Mouse (Mus musculus) small intestine, adult 2 months (tissue): ENCODE data around the gene Saa2.

Experiments
- CTCF ChIP-seq: fragments of 200-500 bp; IDR thresholded peaks from 2 replicates; pipeline ENCODE4 v1.5.1; 2012; ENCODE audit warnings: low read depth, mild to moderate bottlenecking, control low read depth, inconsistent platforms, low read length, moderate library complexity, mixed read lengths; ENCODE audit not compliant: insufficient replicate concordance, insufficient read length; ENCODE audit errors: extremely low read depth
- POLR2A ChIP-seq: fragments of 200-500 bp; IDR thresholded peaks from 2 replicates; pipeline ENCODE4 v1.6.1; 2012; ENCODE audit warnings: low read depth, mild to moderate bottlenecking, control low read depth, inconsistent platforms, low read length, moderate library complexity

- TF ChIP-seq POLR2A (no peak), CTCF (no peak)
Measured at GRCm38 (mm10) chr7:46727584-46727983, 24.0 kb upstream of the Saa2 start.
